Mouse (Mus musculus) liver, adult 2 months (tissue): ENCODE measurements around the gene Nlrc3. TPM values are rescaled to one million over a fixed set of nuclear protein-coding genes. Genes with fewer than 3 reads are reported as not detected.

Experiments
- DNase-seq: peaks from one replicate; pipeline ENCODE4 v3.0.0-alpha.2; 2011; ENCODE audit warnings: low read depth, low spot score; ENCODE audit errors: extremely low read depth
- H3K27ac ChIP-seq: fragments of 200-500 bp; replicated peaks from 2 replicates; pipeline ENCODE4 v1.5.1; 2012; ENCODE audit warnings: low read depth, mild to moderate bottlenecking, control low read depth, inconsistent platforms, low read length; ENCODE audit not compliant: insufficient read depth
- H3K27me3 ChIP-seq: fragments of 200-500 bp; 2 replicates; pipeline ENCODE4 v1.6.1; 2012; ENCODE audit warnings: mild to moderate bottlenecking, moderate library complexity, low read length, inconsistent platforms; ENCODE audit not compliant: control insufficient read depth, insufficient read depth
- H3K36me3 ChIP-seq: fragments of 200-500 bp; 2 replicates; pipeline ENCODE4 v1.6.1; 2012; ENCODE audit warnings: low read length, inconsistent platforms; ENCODE audit not compliant: control insufficient read depth, insufficient read depth
- H3K4me1 ChIP-seq: fragments of 200-500 bp; 2 replicates; pipeline ENCODE4 v1.6.1; 2011; ENCODE audit warnings: low read length; ENCODE audit not compliant: control insufficient read depth, insufficient read depth
- H3K4me3 ChIP-seq: fragments of 200-500 bp; 2 replicates; pipeline ENCODE4 v1.5.1; 2011; ENCODE audit warnings: low read depth, mild to moderate bottlenecking, control low read depth, low read length, moderate library complexity; ENCODE audit not compliant: insufficient read depth
- H3K79me2 ChIP-seq: fragments of 200-500 bp; 2 replicates; pipeline ENCODE4 v1.6.1; 2012; ENCODE audit warnings: inconsistent platforms, mild to moderate bottlenecking, low read length, moderate library complexity; ENCODE audit not compliant: control insufficient read depth, insufficient read depth
- H3K9ac ChIP-seq: fragments of 200-500 bp; 2 replicates; pipeline ENCODE4 v1.6.1; 2012; ENCODE audit warnings: low read depth, mild to moderate bottlenecking, control low read depth, inconsistent platforms, low read length
- CTCF ChIP-seq: fragments of 200-500 bp; IDR thresholded peaks from 2 replicates; pipeline ENCODE4 v1.5.1; 2011; ENCODE audit warnings: low read depth, low read length, control low read depth
- POLR2A ChIP-seq: fragments of 200-500 bp; IDR thresholded peaks from 2 replicates; pipeline ENCODE4 v1.6.1; 2011; ENCODE audit warnings: low read length, control low read depth; ENCODE audit not compliant: insufficient read depth; ENCODE audit errors: extremely low read depth
- WGBS: fragments of 180-500 bp; shearing (Covaris S2); methylation state at CpG from one replicate; pipeline ENCODE4 v1.1.7; 2018; 5-methylcytosine and 5-hydroxymethylcytosine counted together
- polyA plus RNA-seq: library from polyadenylated mRNA; depleted of rRNA; stranded (reverse); fragments of >200 nt; gene quantifications from 2 replicates; pipeline ENCODE4 v1.2.3, GENCODE M21; 2012
- total RNA-seq: library from RNA; depleted of rRNA; stranded (reverse); fragments of >200 nt; gene quantifications from 2 replicates; pipeline ENCODE4 v1.2.3, GENCODE M21; 2014

Gene Nlrc3
- total and polyA plus RNA-seq, 2 experiments = 0.18 to 0.67 TPM

DNA sequence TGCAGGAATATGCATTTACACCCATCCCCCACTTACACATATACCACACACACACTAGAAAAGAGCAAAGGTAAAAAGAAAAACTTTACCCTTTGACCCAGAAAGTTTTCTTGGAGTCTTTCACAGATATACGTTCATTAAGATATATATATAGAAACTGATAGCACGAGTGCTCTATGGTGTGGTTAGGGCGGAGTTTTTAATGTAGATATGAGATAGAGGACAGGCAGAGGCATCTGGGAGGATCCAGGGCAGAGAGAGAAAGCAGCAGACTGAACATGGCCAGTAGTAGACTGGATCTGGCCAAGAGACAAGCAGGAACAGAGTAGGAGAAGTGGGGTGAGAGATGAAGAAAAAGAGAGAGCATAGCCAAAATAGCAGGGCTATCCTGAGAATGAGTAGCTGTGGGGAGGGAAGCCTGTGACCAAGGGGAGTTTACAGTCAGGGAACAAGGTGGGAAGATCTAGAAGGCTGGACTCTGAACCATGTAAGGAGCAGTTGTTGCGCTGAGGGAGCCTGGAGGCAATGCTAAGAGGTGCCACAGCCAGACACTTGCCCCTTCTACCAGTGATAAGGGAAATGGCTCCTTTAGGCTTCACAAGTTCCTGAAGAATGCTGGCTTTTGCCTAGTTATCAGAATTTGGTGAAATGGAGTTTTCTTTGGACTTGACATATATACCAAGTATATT lies 36.6 kb upstream of the Nlrc3 start:
- no peak overlapping the region for H3K4me3 ChIP-seq
- H3K36me3 ChIP-seq = no peaks in the 10 kb centered on the region
- WGBS = 57% methylated on average over 4 of the region's 4 CpGs
- DNase-seq = no peak
- H3K27ac ChIP-seq = no peak overlapping the region
- TF ChIP-seq POLR2A (no peak), CTCF (no peak)
- H3K9ac ChIP-seq = no peak overlapping the region
- no peaks in the 10 kb centered on the region for H3K79me2 ChIP-seq
- no peaks in the 10 kb centered on the region for H3K4me1 ChIP-seq
- H3K27me3 ChIP-seq = no peaks in the 10 kb centered on the region

DNA sequence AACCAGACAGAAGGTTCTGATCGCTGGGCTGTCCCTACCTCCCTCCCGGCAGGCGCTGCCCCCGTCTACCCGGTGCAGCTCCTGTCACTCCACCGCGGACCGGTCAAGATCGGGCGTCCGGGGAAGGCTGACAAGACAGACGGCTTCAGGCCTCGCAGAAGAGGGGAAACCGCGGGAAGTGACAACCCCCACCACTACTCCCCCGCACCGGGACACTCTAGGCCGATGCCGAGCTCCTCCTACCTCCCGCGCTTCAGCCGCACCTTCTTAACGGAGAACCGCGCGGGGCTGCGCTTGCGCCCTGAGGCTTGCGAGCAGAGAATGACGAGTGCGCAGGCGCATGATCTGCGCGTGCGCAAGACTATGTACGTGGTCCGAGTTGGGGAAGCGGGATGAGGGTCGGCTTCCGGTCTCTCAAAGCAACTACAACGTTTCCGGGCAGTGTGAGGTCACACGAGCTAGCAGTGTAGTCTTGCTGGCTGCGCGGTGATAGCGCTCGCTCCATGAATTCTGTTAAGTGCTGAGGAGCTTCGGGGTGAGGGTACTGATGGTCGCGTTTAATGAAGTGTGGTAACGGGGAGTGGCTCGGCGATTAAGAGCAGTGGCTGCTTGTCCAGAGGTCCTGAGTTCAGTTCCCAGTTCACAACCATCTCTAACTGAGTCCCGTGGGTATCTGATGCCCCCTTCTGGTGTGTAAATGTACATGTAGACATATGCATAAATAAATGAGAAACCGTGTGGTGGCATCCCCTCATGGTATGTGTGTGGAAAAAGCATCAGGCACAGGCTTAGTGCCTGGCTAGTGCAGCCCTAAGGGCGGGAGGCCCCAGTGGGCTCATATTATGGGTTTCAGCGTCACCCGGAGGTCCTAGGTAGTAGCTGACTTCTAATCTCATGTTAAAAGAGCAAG lies 27.3 kb upstream of the Nlrc3 start, which contains the start of gene Slx4:
Gene Slx4 (minus strand): TSS at position 282 of the 910 bp plus-strand sequence.
- Histone ChIP-seq H3K9ac (peak within 1 kb of the TSS; percentile 75), H3K36me3 (peaks cover 6% of the 10 kb centered on the region; the same call in 1 of the 2 replicates), H3K79me2 (no peaks in the 10 kb centered on the region), H3K27me3 (no peaks in the 10 kb centered on the region), H3K27ac (peak within 1 kb of the TSS; percentile 53), H3K4me3 (peak within 1 kb of the TSS; percentile 77), H3K4me1 (peaks cover 5% of the 10 kb centered on the region; the same call in 1 of the 2 replicates)
- DNase-seq = peak; percentile 83
- TF ChIP-seq CTCF (0 out of 2 replicates have a peak, but pooled peaks have one; percentile 12), POLR2A (peak; percentile 75; the same call in 1 of the 2 replicates)
- WGBS = 2% methylated on average over 58 of the region's 58 CpGs

DNA sequence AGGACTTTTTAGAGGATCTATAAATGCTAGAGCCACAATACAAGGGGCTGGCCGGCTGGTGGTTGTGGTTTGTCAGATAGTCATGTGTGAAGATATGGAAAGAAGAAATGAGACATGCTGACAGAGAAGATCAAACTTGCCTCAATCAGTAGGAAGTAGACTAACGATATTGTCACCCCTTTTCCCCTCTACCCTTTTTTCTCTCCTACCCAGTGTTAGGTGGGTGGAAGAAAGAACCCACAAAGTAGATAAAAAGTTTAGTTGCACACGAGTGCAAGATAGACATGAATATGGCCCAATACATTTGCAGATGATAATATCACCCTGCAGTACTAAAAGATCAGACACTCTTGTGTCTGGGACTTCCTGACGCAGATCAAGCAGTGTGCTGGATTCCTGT lies 12.0 kb upstream of the Nlrc3 start:
- Histone ChIP-seq H3K36me3 (peaks cover 41% of the 10 kb centered on the region), H3K27me3 (no peaks in the 10 kb centered on the region), H3K27ac (no peak overlapping the region), H3K9ac (no peak overlapping the region), H3K4me1 (no peaks in the 10 kb centered on the region), H3K4me3 (no peak overlapping the region), H3K79me2 (no peaks in the 10 kb centered on the region)
- TF ChIP-seq CTCF (no peak), POLR2A (no peak)
- no peak for DNase-seq
- WGBS = 91% methylated on average over 4 of the region's 4 CpGs

DNA sequence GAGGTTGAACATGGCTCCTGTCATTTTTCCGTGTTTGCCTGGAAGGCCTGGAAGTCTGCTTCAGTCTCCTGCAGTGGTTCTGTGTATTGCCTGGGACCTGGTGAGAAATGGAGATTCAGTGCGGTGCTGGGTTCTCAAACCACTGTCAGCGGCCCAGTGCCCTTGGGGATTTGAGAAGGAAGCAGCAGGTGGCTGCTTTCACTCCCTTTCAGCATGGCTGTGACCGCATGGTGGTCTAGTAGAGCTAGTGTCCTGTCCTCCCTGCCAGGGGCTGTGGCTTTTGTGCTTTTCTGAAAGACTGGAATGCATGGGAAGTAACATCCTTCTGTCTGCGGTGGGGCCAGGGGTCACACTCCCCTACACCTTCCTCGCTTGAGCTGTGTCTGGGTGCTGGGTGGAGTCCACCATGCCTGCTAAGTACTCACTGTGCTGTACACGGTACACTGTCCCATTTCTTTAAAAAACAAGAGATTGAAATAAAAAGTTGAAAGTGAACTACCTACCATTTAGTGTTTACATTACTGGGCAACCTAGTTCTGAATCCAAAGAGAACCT lies 6.8 kb upstream of the Nlrc3 start:
- TF ChIP-seq CTCF = no peak
- no peak for TF ChIP-seq POLR2A
- H3K36me3 ChIP-seq = peaks cover 11% of the 10 kb centered on the region
- H3K27ac ChIP-seq = no peak overlapping the region

DNA sequence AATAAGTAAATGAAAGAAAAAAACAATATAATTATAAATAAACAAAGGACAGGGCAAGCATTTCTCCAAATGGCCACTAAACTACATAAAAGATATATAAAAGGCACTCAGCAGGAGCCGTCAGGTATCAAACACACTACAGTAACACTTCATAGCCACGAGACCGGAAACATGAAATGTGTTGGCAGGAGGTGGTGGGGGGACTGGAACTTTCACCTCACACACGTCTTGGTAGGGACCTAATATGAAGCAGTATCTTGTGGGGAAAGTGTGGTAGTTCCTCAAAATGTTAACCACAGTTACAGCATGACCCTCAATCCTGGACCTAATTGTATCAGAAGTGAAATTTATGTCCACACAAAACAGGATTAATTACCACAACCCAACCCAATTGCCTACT lies 5.7 kb upstream of the Nlrc3 start:
- 92% methylated on average over 4 of the region's 4 CpGs for WGBS
- no peak for DNase-seq
- no peak for TF ChIP-seq CTCF
- no peak for TF ChIP-seq POLR2A
- H3K36me3 ChIP-seq = peaks cover 6% of the 10 kb centered on the region
- no peaks in the 10 kb centered on the region for H3K79me2 ChIP-seq
- no peak overlapping the region for H3K4me3 ChIP-seq
- no peaks in the 10 kb centered on the region for H3K27me3 ChIP-seq
- H3K27ac ChIP-seq = no peak overlapping the region
- no peak overlapping the region for H3K9ac ChIP-seq
- no peaks in the 10 kb centered on the region for H3K4me1 ChIP-seq

More for the DNA sequence above, 6.8 kb upstream of the Nlrc3 start:
- Histone ChIP-seq H3K4me1 (no peaks in the 10 kb centered on the region), H3K27me3 (no peaks in the 10 kb centered on the region), H3K79me2 (no peaks in the 10 kb centered on the region), H3K9ac (no peak overlapping the region), H3K4me3 (no peak overlapping the region)
- 89% methylated on average over 7 of the region's 7 CpGs for WGBS
- DNase-seq = no peak
